In the genomic region with DNA sequence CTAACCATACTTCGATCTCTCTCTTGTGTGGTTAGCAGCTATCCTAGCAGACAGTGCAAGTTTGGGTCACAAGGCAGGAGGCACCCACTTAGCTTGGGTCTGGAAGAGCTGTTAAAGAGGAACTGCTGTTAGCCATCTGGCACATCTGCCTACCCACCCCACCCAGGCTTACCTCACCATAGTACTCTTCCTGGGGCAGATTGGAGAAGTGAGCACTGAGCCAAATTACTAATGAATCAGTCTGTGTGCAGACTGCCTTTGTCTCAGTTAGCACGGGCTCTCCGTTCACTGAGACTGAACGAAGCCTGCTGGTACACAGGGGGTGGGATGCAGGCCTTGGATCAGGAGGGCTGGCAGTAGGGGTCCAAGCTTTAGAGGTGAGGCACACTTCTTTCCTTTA, we compare ENCODE assay signal across 12 mouse cellular contexts. TPM values are rescaled to one million over a fixed set of nuclear protein-coding genes. Genes with fewer than 3 reads are reported as not detected.
DNase-seq lines count a peak whose midpoint lies in the region; ATAC-seq and TF ChIP-seq lines count a peak whose summit lies in the region.
"Had no signal": no experiment of that assay in that cellular context is flagged by ENCODE, and none has a peak within 500 bp of the region (broad histone marks: within the 10 kb centered on the region; RNA-seq: fewer than 3 reads in every experiment).

No protein-coding gene starts in this region.

- H3K4me3 ChIP-seq in midbrain, postnatal 0 days (ENCODE audit: low read depth, low read length) = no peak overlapping the region
- H3K4me3 ChIP-seq in midbrain, embryonic 14.5 days (replicated peaks; ENCODE audit: low read depth, low read length) = no peak overlapping the region
- H3K4me3 ChIP-seq in midbrain, embryonic 13.5 days (replicated peaks) = no peak overlapping the region

- peaks cover 7% of the 10 kb centered on the region for H3K36me3 ChIP-seq in midbrain, postnatal 0 days (ENCODE audit: insufficient read depth, low read length)
- peaks cover 17% of the 10 kb centered on the region; the same call in 1 of the 2 replicates for H3K36me3 ChIP-seq in midbrain, embryonic 14.5 days (ENCODE audit: control insufficient read depth, insufficient read depth, low read length)
- peaks cover 26% of the 10 kb centered on the region for H3K36me3 ChIP-seq in midbrain, embryonic 13.5 days

- no peaks in the 10 kb centered on the region for H3K9me3 ChIP-seq in midbrain, postnatal 0 days (ENCODE audit: low read length)
- H3K9me3 ChIP-seq in midbrain, embryonic 14.5 days (ENCODE audit: control insufficient read depth, low read length) = no peaks in the 10 kb centered on the region
- no peaks in the 10 kb centered on the region for H3K9me3 ChIP-seq in midbrain, embryonic 13.5 days

- TF ChIP-seq CTCF in midbrain, postnatal 0 days (IDR thresholded peaks at IDR 0.05) = no peak

- no peak overlapping the region for H3K27ac ChIP-seq in midbrain, postnatal 0 days (ENCODE audit: low read depth, low read length)
- H3K27ac ChIP-seq in midbrain, embryonic 14.5 days (replicated peaks; ENCODE audit: low read depth, low read length) = no peak overlapping the region
- no peak overlapping the region for H3K27ac ChIP-seq in midbrain, embryonic 13.5 days

- H3K27me3 ChIP-seq in midbrain, postnatal 0 days (ENCODE audit: insufficient read depth, low read length) = no peaks in the 10 kb centered on the region
- no peaks in the 10 kb centered on the region for H3K27me3 ChIP-seq in midbrain, embryonic 14.5 days (ENCODE audit: control insufficient read depth, insufficient read depth, low read length)
- no peaks in the 10 kb centered on the region for H3K27me3 ChIP-seq in midbrain, embryonic 13.5 days

- DNase-seq in adrenal gland, postnatal 14 days = peak; percentile 26
- no peak for DNase-seq in adrenal gland, postnatal 36 days
- peak; percentile 31 for DNase-seq in midbrain, postnatal 0 days (ENCODE audit: low spot score)
- DNase-seq in midbrain, embryonic 14.5 days = no peak
- peak; percentile 59 for DNase-seq in lung, postnatal 25 days (ENCODE audit: low spot score)
- no peak for DNase-seq in yolk sac, embryonic 10.5 days (ENCODE audit: low spot score)
- no peak for DNase-seq in gastrocnemius, postnatal 14 days
- DNase-seq: embryo, embryonic 11 days; kidney, adult 2 months had no signal

- peaks cover 13% of the 10 kb centered on the region for H3K4me1 ChIP-seq in midbrain, postnatal 0 days (ENCODE audit: insufficient read depth, low read length)
- H3K4me1 ChIP-seq in midbrain, embryonic 14.5 days (ENCODE audit: control insufficient read depth, insufficient read depth, low read length) = peaks cover 20% of the 10 kb centered on the region
- peaks cover 20% of the 10 kb centered on the region for H3K4me1 ChIP-seq in midbrain, embryonic 13.5 days (replicated peaks)

- ATAC-seq in midbrain, postnatal 0 days (ENCODE audit: low FRiP score) = no peak
- ATAC-seq in midbrain, embryonic 14.5 days (ENCODE audit: low FRiP score, low TSS enrichment) = no peak
- no peak for ATAC-seq in midbrain, embryonic 13.5 days
- ATAC-seq: activated CD4-positive, CD25-positive, alpha-beta regulatory T cell, adult 4 months; midbrain, embryonic 16.5 days had no signal

- 77% methylated on average over 4 of the region's 4 CpGs for WGBS in midbrain, postnatal 0 days
- WGBS in midbrain, embryonic 14.5 days = 88% methylated on average over 4 of the region's 4 CpGs
- 76% methylated on average over 4 of the region's 4 CpGs for WGBS in midbrain, embryonic 13.5 days

- no peak overlapping the region for H3K9ac ChIP-seq in midbrain, postnatal 0 days (replicated peaks; ENCODE audit: low read length, poor library complexity, severe bottlenecking)
- H3K9ac ChIP-seq in midbrain, embryonic 14.5 days (replicated peaks; ENCODE audit: low read length) = no peak overlapping the region
- no peak overlapping the region for H3K9ac ChIP-seq in midbrain, embryonic 13.5 days (replicated peaks)

- no peak overlapping the region for H3K4me2 ChIP-seq in midbrain, postnatal 0 days (ENCODE audit: low read depth, low read length, poor library complexity, severe bottlenecking)
- no peak overlapping the region for H3K4me2 ChIP-seq in midbrain, embryonic 14.5 days (ENCODE audit: low read length)
- no peak overlapping the region for H3K4me2 ChIP-seq in midbrain, embryonic 13.5 days (replicated peaks)

- intact Hi-C loops in gastrocnemius, postnatal 14 days (cut with DNase I; ENCODE audit: low total_unique reads) = no loop called here

RNA-seq across cellular contexts. Expression of a gene that starts 6.0 kb away (rescaled TPM):
- total RNA-seq in adrenal gland, postnatal 14 days (2021) = 73.1 and 86.4 TPM in 2 replicates
- 100 to 1,000 TPM; 132 to 156 TPM for total RNA-seq in adrenal gland, postnatal 36 days (2021)
- total RNA-seq in midbrain, postnatal 0 days (2014; rRNA removed) = 64.8 and 86.6 TPM in 2 replicates
- 30.8 and 31.4 TPM in 2 replicates for polyA plus RNA-seq in midbrain, postnatal 0 days (2015; fragmentation: Nextera tagmentation; extraction: Ambion mirVana)
- 23.6 and 25.0 TPM in 2 replicates for polyA plus RNA-seq in midbrain, embryonic 14.5 days (2014; fragmentation: Nextera tagmentation; extraction: Ambion mirVana)
- polyA plus RNA-seq in midbrain, embryonic 13.5 days (2015; fragmentation: Nextera tagmentation; extraction: Ambion mirVana) = 20.2 and 21.8 TPM in 2 replicates
- 1 to 10 TPM; 1.9 to 2.3 TPM for total RNA-seq in gastrocnemius, postnatal 14 days (2021)

RNA-seq across cellular contexts. Expression of a gene that starts 49.7 kb away (rescaled TPM):
- total RNA-seq in adrenal gland, postnatal 14 days (2021) = 59.5 and 62.4 TPM in 2 replicates
- total RNA-seq in adrenal gland, postnatal 36 days (2021) = 10 to 100 TPM; 79.4 to 89.6 TPM
- 58.5 and 61.8 TPM in 2 replicates for total RNA-seq in midbrain, postnatal 0 days (2014; rRNA removed)
- polyA plus RNA-seq in midbrain, postnatal 0 days (2015; fragmentation: Nextera tagmentation; extraction: Ambion mirVana) = 19.7 and 22.3 TPM in 2 replicates
- polyA plus RNA-seq in midbrain, embryonic 14.5 days (2014; fragmentation: Nextera tagmentation; extraction: Ambion mirVana) = 32.3 and 35.0 TPM in 2 replicates
- 29.1 and 32.6 TPM in 2 replicates for polyA plus RNA-seq in midbrain, embryonic 13.5 days (2015; fragmentation: Nextera tagmentation; extraction: Ambion mirVana)
- 10 to 100 TPM; 15.7 to 17.7 TPM for total RNA-seq in gastrocnemius, postnatal 14 days (2021)

Comparison
In these comparisons a context has a peak if more than half of its experiments do, and no peak if none do; other contexts are left out.
1. DNase-seq: peak in adrenal gland, postnatal 14 days (single experiment), midbrain, postnatal 0 days (single experiment) and lung, postnatal 25 days (single experiment); none in adrenal gland, postnatal 36 days (0 of 2), midbrain, embryonic 14.5 days (single experiment), yolk sac, embryonic 10.5 days (single experiment) and gastrocnemius, postnatal 14 days (single experiment).
2. RNA of a gene that starts 6.0 kb away (total RNA-seq): 132 to 156 TPM in adrenal gland, postnatal 36 days, 73.1 to 86.4 TPM in adrenal gland, postnatal 14 days and 64.8 to 86.6 TPM in midbrain, postnatal 0 days; 1.9 to 2.3 TPM in gastrocnemius, postnatal 14 days; every median in the first group is over 10 times any median in the second.